Mouse (Mus musculus): ENCODE measurements around the gene Klhl10. TPM values are rescaled to one million over a fixed set of nuclear protein-coding genes. Genes with fewer than 3 reads are reported as not detected.

Gene Klhl10
- polyA plus RNA-seq, 1 experiment, result 0.52 TPM

DNA sequence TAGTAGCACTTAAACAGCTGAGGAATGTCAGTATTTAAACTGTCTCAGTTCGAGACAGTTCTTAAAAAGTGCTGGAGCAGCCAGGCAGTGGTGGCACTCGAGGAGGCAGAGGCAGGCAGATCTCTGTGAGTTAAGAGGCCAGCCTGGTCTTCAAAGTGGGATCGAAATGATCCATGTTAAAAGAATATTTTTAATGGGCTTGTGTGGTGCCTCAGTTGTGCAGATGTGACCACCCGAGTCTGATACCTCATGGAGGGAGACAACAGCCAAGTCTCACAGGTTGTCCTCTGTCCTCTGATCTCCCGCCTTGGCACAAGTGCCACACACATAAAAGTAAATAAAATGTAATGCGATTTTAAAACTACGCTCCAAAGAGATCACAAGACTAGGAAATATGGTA, 43.2 kb upstream of the Klhl10 start:
- no peak overlapping the region for H3K27ac ChIP-seq (ENCODE audit: insufficient read depth, low read length)
- no peak for TF ChIP-seq POLR2A (IDR thresholded peaks at IDR 0.05; ENCODE audit: extremely low read depth, insufficient read depth, low read length)
- no peak for TF ChIP-seq CTCF (IDR thresholded peaks at IDR 0.05; ENCODE audit: extremely low read depth, insufficient read depth, low read length)

DNA sequence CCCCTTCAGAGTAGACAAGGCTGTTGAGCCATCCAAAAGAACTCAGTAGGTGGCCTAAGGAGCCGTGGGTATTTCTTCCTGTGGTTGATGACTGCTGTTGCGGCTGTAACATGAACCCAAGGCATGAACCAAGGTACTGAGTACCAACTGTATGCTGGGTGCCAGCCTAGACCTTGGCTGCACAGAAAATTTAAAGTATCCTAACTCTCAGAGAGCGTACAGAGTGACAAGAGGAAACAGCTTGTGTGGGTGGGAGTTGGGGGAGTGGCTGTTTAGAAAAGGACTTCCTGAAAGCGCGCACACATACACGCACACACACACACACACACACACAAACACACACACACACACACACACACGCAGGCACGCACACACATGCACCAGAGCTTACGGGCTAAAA, 42.4 kb upstream of the Klhl10 start:
- TF ChIP-seq POLR2A (IDR thresholded peaks at IDR 0.05; ENCODE audit: extremely low read depth, insufficient read depth, low read length), result no peak
- no peak for TF ChIP-seq CTCF (IDR thresholded peaks at IDR 0.05; ENCODE audit: extremely low read depth, insufficient read depth, low read length)
- Histone ChIP-seq H3K4me3 (ENCODE audit: insufficient read depth, low read length) (no peak overlapping the region), H3K27ac (ENCODE audit: insufficient read depth, low read length) (no peak overlapping the region), H3K4me1 (ENCODE audit: control insufficient read depth, insufficient read depth, low read length) (peaks cover 6% of the 10 kb centered on the region; the same call in 1 of the 2 replicates)

More for the DNA sequence above, 43.2 kb upstream of the Klhl10 start:
- Histone ChIP-seq H3K4me3 (ENCODE audit: insufficient read depth, low read length) (no peak overlapping the region; the same call in 1 of the 2 replicates), H3K4me1 (ENCODE audit: control insufficient read depth, insufficient read depth, low read length) (peaks cover 7% of the 10 kb centered on the region)

DNA sequence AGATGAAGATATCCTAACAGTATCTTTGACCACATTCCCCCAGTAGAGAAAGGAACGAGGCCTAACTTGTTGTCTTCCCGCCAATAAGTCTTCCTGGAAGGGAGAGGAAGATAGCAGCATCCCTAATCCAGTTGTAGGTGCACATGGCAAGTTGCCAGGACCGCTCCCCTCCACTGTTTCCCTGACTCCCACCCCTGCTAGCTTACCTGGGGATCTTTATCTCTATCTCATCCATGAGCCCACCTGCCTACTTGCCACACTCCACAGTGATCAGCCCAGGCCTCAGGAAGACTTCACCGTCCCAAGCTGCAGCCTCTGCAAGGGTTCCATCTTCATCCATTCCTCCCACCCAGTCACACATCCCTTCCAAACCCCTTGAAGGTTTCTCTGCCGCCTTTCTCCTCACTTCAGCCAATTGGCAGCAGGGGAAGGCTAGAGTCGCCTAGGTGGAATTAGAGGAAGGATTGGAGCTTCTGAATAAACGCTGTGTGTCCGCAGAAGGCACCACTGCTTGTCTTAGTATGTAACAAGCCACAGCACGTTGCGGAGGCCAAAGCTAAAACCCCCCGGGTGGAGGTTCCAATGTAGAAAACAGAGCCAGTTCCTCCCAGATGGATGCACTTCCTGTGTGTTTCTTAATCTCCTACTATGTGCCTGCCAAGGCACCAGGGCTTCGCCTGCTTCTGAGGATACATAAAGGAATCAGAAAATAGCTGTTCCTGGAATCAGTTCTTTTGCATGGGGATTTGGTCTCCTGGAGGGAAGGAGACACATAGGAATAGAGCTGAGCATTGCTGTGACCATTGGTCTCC, 41.8 kb upstream of the Klhl10 start:
- H3K4me3 ChIP-seq (ENCODE audit: insufficient read depth, low read length), result no peak overlapping the region
- no peak overlapping the region for H3K27ac ChIP-seq (ENCODE audit: insufficient read depth, low read length)
- TF ChIP-seq POLR2A (IDR thresholded peaks at IDR 0.05; ENCODE audit: extremely low read depth, insufficient read depth, low read length), result no peak
- TF ChIP-seq CTCF (IDR thresholded peaks at IDR 0.05; ENCODE audit: extremely low read depth, insufficient read depth, low read length), result no peak
- peaks cover 5% of the 10 kb centered on the region; the same call in 1 of the 2 replicates for H3K4me1 ChIP-seq (ENCODE audit: control insufficient read depth, insufficient read depth, low read length)

DNA sequence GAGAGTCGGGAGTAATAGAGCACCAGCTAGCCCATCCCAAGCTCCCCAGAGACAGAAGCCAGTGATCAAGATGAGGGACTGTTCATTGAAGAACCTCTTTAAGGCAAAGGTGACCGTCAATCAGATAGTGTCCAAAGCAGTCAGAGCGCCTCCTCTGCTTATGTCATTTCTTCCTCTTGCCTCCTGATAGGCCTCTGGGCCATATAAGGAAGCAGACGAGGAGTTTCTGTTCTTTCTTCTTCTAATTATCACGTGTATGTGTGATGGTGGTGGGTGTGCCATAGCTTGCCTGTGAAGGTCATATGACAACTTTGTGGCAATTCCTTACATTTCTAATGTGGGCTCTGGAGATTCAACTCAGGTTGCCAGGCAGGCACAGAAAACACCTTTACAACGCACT, 40.9 kb upstream of the Klhl10 start:
- TF ChIP-seq CTCF (IDR thresholded peaks at IDR 0.05; ENCODE audit: extremely low read depth, insufficient read depth, low read length) (no peak), POLR2A (IDR thresholded peaks at IDR 0.05; ENCODE audit: extremely low read depth, insufficient read depth, low read length) (no peak)
- H3K4me1 ChIP-seq (ENCODE audit: control insufficient read depth, insufficient read depth, low read length), result peaks cover 2% of the 10 kb centered on the region; the same call in 1 of the 2 replicates
- H3K4me3 ChIP-seq (ENCODE audit: insufficient read depth, low read length), result no peak overlapping the region
- no peak overlapping the region for H3K27ac ChIP-seq (ENCODE audit: insufficient read depth, low read length)

DNA sequence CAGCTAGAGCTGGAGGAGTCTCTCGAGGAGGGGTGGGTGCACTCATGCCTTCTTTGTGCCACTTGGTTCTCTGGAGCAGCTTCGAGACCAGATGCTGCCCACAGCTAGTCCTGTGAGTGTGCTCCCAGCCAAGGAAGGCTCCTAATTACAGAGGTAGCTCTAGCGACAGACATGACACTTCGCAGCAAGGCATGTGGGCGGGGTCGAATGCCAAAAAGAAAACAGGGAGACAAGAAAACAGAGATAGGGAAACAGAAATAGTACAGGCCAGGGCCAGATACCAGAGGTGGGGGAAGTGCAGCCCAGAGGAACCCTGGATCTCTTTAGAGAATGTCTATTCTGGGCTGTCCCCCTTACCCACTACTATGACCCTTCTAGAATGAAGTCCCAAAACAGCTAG, 39.5 kb upstream of the Klhl10 start:
- Histone ChIP-seq H3K27ac (ENCODE audit: insufficient read depth, low read length) (no peak overlapping the region), H3K4me1 (ENCODE audit: control insufficient read depth, insufficient read depth, low read length) (no peaks in the 10 kb centered on the region), H3K4me3 (ENCODE audit: insufficient read depth, low read length) (no peak overlapping the region)
- TF ChIP-seq CTCF (IDR thresholded peaks at IDR 0.05; ENCODE audit: extremely low read depth, insufficient read depth, low read length), result no peak
- no peak for TF ChIP-seq POLR2A (IDR thresholded peaks at IDR 0.05; ENCODE audit: extremely low read depth, insufficient read depth, low read length)

DNA sequence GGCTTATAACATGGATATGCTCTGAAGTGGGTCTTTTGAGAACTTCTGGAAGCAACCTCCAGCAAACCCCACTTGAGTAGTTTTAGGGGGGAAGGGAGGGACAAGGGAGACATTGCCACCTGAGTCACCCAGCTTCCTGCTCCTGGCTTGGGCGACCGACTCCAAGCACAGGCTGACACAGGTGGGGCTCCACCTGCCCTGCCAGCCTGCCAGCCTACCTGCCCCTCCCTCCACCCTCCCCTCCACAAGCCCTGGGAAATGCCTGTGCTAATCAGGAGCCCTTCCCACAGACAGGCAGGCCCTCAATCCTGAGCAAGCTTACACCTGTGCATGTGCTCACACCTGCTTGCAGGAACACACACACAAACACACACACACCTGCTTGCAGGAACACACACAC, 39.0 kb upstream of the Klhl10 start:
- no peak overlapping the region for H3K27ac ChIP-seq (ENCODE audit: insufficient read depth, low read length)

DNA sequence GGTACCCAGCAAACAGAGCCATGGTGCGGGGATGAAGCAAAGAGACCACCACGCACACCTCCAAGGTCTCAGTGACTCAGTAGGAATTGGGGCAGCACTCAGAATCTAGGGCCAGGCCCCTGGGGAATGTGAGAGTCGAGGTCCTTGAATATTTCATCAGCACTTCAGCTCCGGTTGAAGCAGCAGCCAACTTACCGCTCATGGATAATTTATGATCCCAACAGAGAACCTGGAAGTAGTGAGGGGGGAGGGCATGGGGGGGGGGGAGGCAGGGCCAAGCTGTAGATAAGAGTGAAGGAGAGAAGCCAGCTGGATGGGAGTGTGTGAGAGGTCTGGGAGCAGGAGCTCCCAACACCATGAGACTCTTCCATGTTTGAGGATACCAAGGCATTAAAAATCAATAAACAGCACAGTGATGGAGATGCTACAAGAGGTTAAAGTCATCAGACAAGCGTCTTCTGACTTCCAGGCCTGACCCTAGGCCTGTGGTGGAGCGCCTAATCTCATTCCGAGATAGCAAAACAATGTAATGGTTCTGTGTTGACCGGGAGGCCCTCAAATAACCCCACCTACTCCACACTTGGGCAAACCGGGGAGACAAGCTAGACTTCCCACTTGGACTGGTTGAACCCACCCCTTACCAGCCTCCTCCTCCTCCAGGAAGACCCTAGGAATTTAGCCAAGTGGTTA, 38.1 kb upstream of the Klhl10 start:
- Histone ChIP-seq H3K27ac (ENCODE audit: insufficient read depth, low read length) (no peak overlapping the region), H3K4me3 (ENCODE audit: insufficient read depth, low read length) (no peak overlapping the region)
- TF ChIP-seq POLR2A (IDR thresholded peaks at IDR 0.05; ENCODE audit: extremely low read depth, insufficient read depth, low read length), result no peak
- TF ChIP-seq CTCF (IDR thresholded peaks at IDR 0.05; ENCODE audit: extremely low read depth, insufficient read depth, low read length), result no peak

More for the DNA sequence above, 39.0 kb upstream of the Klhl10 start:
- no peak for TF ChIP-seq POLR2A (IDR thresholded peaks at IDR 0.05; ENCODE audit: extremely low read depth, insufficient read depth, low read length)
- TF ChIP-seq CTCF (IDR thresholded peaks at IDR 0.05; ENCODE audit: extremely low read depth, insufficient read depth, low read length), result no peak
- Histone ChIP-seq H3K4me3 (ENCODE audit: insufficient read depth, low read length) (no peak overlapping the region), H3K4me1 (ENCODE audit: control insufficient read depth, insufficient read depth, low read length) (no peaks in the 10 kb centered on the region)

DNA sequence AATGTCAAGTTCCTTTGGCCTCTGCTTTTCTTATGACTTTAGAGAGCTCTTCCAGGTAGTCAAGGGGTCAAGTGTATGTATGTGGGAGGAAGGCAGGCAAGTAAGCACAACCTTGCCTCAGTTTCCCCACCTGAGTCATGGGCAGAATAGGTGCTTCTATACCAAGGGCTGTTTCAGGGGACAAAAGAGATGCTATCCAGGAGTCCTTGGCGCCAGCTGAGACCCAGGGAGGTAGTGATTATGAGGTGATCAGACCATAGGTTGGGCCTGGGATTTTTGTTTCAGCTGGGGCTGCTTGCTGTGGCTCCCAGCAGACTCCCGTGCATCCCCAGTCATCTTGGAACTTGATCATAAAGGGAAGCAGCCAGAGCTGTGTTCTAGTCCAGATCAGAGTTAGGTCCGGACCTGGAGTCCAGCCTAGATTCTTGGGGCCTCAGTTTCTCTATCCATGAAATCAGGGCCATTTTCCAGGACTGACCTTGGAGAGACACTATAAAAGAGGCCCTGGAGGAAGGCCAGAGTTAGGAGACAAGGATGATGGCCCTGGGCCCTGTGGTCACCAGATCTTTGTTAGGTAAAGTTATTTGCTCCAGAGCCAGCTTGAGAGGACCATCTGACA, 37.2 kb upstream of the Klhl10 start:
- Histone ChIP-seq H3K4me1 (ENCODE audit: control insufficient read depth, insufficient read depth, low read length) (no peaks in the 10 kb centered on the region), H3K27ac (ENCODE audit: insufficient read depth, low read length) (no peak overlapping the region), H3K4me3 (ENCODE audit: insufficient read depth, low read length) (no peak overlapping the region)
- TF ChIP-seq CTCF (IDR thresholded peaks at IDR 0.05; ENCODE audit: extremely low read depth, insufficient read depth, low read length) (no peak), POLR2A (IDR thresholded peaks at IDR 0.05; ENCODE audit: extremely low read depth, insufficient read depth, low read length) (no peak)

More for the DNA sequence above, 38.1 kb upstream of the Klhl10 start:
- H3K4me1 ChIP-seq (ENCODE audit: control insufficient read depth, insufficient read depth, low read length), result no peaks in the 10 kb centered on the region

DNA sequence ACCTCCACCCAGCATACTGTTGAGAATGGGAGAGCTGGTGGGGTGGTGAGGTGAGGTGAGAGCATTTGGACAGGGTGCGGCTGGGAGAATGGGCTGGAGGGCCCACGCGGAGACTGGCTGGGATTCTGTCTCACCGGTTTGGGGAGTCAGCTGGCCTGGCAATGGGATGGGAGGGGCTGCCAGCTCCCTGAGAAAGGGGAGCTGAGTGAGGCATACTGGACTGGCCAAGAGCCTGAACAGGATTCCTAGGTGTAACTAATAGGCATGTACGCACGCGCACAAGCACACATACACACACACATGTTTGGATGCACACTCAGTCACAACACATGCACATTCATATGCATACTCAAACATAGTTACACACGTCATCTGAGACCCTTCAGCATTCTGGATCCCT, 35.4 kb upstream of the Klhl10 start:
- Histone ChIP-seq H3K4me1 (ENCODE audit: control insufficient read depth, insufficient read depth, low read length) (no peaks in the 10 kb centered on the region), H3K4me3 (ENCODE audit: insufficient read depth, low read length) (no peak overlapping the region), H3K27ac (ENCODE audit: insufficient read depth, low read length) (no peak overlapping the region)
- no peak for TF ChIP-seq POLR2A (IDR thresholded peaks at IDR 0.05; ENCODE audit: extremely low read depth, insufficient read depth, low read length)

Measured in cortical plate, adult 2 months (tissue).